Mouse (Mus musculus): ENCODE results near the gene Cdk9. TPM values are rescaled to one million over a fixed set of nuclear protein-coding genes. Genes with fewer than 3 reads are reported as not detected.
A peak's percentile ranks its signal among the peaks of the same experiment; 100 is the strongest.

Cdk9 gene
- polyA plus RNA-seq, 1 experiment: 89.9 TPM

DNA sequence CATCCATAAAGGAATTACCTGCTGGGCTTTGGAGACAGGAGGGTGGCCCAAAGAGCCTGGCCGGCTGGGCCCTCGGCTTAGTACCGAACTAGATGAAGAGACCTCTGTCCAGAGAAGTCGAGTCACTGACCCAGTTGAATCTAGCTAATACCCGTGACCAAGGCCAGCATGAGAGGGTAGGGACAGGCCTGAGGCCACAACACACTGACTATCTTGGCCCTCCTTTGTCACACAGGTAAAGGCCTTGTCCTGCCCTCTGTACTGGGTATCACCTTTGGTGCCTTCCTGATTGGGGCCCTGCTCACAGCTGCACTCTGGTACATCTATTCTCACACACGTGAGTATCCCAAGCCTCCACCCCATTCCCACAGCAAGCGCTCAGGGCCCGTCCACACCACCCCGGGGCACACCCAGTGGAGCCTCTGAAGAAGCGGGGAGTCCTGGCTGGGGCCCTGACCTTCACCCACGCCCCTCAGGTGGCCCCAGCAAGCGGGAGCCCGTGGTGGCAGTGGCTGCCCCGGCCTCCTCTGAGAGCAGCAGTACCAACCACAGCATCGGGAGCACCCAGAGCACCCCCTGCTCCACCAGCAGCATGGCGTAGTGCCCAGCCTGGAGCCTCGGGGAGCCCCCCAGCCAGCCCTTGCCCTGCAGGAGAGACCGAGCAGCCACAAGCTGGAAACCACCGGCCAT, 31.8 kb downstream of the Cdk9 start:
- Histone ChIP-seq H3K36me3 (ENCODE audit: control insufficient read depth, insufficient read depth, low read length) (peaks cover 19% of the 10 kb centered on the region; the same call in 1 of the 2 replicates), H3K27ac (ENCODE audit: insufficient read depth, low read depth, low read length) (no peak overlapping the region), H3K4me1 (ENCODE audit: control insufficient read depth, insufficient read depth, insufficient read length, low read length) (no peaks in the 10 kb centered on the region; the same call in 1 of the 2 replicates), H3K4me3 (ENCODE audit: low read depth, low read length) (no peak overlapping the region), H3K27me3 (ENCODE audit: control insufficient read depth, insufficient read depth, low read length) (no peaks in the 10 kb centered on the region)
- 70% methylated on average over 19 of the region's 19 CpGs for WGBS
- no peak for TF ChIP-seq POLR2A (IDR thresholded peaks at IDR 0.05; ENCODE audit: low read depth, low read length)
- no peak for TF ChIP-seq CTCF (IDR thresholded peaks at IDR 0.05; ENCODE audit: extremely low read depth, insufficient read length, insufficient replicate concordance, low read depth, low read length)

DNA sequence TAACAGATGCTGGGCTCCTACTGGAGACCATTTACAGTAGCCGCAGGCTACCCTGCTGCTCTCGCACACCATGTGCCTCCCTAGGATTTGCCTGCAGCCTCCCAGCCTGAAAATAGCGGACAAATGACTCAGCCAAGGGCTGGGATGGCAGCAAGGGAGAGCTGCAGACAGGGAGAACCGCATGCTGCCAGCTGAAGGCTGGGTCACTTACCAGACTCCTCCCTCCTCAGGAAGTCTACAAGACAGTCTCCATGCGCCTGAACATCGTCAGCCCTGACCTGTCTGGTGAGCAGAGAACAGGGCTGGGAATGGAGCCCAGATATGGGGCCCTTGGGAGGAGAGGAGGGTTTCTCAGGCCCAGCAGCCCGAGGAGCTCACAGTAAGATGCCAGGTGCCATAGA, 32.8 kb downstream of the Cdk9 start:
- Histone ChIP-seq H3K27me3 (ENCODE audit: control insufficient read depth, insufficient read depth, low read length) (no peaks in the 10 kb centered on the region), H3K36me3 (ENCODE audit: control insufficient read depth, insufficient read depth, low read length) (peaks cover 10% of the 10 kb centered on the region; the same call in 1 of the 2 replicates), H3K27ac (ENCODE audit: insufficient read depth, low read depth, low read length) (peak overlapping the region; percentile 30; the same call in 1 of the 2 replicates), H3K4me3 (ENCODE audit: low read depth, low read length) (no peak overlapping the region), H3K4me1 (ENCODE audit: control insufficient read depth, insufficient read depth, insufficient read length, low read length) (no peaks in the 10 kb centered on the region; the same call in 1 of the 2 replicates)
- no peak for TF ChIP-seq CTCF (IDR thresholded peaks at IDR 0.05; ENCODE audit: extremely low read depth, insufficient read length, insufficient replicate concordance, low read depth, low read length)
- TF ChIP-seq POLR2A (IDR thresholded peaks at IDR 0.05; ENCODE audit: low read depth, low read length): no peak
- 56% methylated on average over 7 of the region's 7 CpGs for WGBS

DNA sequence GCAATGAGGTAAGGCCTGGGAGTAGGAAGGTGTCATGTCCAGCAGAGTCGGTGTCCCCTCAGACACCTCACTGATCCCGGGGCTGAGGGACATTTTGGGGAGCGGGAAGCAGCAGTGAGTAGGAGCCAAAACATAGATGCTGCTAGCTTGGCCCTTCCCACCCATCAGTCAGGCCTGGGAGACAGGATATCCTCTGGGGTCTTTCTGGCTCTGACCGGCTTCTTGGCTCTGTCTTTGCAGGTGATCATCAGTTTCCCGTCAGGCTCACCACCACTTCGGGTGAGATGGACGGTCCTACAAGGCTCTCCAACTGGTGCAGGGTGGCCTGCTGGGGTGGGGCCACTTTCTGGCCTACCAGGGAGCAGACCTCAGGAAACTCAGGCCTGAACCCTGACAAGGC, 35.2 kb downstream of the Cdk9 start:
- WGBS: 90% methylated on average over 7 of the region's 7 CpGs
- H3K27me3 ChIP-seq (ENCODE audit: control insufficient read depth, insufficient read depth, low read length): no peaks in the 10 kb centered on the region
- TF ChIP-seq POLR2A (IDR thresholded peaks at IDR 0.05; ENCODE audit: low read depth, low read length): no peak
- TF ChIP-seq CTCF (IDR thresholded peaks at IDR 0.05; ENCODE audit: extremely low read depth, insufficient read length, insufficient replicate concordance, low read depth, low read length): no peak
- H3K36me3 ChIP-seq (ENCODE audit: control insufficient read depth, insufficient read depth, low read length): no peaks in the 10 kb centered on the region
- no peak overlapping the region for H3K27ac ChIP-seq (ENCODE audit: insufficient read depth, low read depth, low read length)
- H3K4me1 ChIP-seq (ENCODE audit: control insufficient read depth, insufficient read depth, insufficient read length, low read length): peaks cover 13% of the 10 kb centered on the region
- H3K4me3 ChIP-seq (ENCODE audit: low read depth, low read length): no peak overlapping the region

DNA sequence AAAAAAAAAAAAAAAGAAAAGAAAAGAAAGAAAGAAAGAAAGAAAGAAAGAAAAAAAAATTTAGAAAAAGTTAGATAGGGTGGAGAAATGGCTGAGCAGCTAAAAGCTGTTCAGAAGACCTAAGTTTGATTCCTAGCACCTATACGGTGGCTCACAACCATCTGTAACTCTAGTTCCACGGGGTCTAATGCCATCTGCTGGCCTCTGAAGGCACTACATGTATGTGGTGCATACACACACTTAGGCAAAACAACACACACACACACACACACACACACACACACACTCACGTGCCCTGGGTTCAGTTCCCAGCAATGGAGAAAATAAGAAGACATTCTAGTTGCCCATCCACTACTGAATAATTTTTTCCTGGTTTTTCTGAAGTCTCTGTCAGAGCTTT, 36.1 kb downstream of the Cdk9 start:
- Histone ChIP-seq H3K36me3 (ENCODE audit: control insufficient read depth, insufficient read depth, low read length) (no peaks in the 10 kb centered on the region), H3K4me1 (ENCODE audit: control insufficient read depth, insufficient read depth, insufficient read length, low read length) (peaks cover 14% of the 10 kb centered on the region), H3K4me3 (ENCODE audit: low read depth, low read length) (no peak overlapping the region), H3K27me3 (ENCODE audit: control insufficient read depth, insufficient read depth, low read length) (no peaks in the 10 kb centered on the region), H3K27ac (ENCODE audit: insufficient read depth, low read depth, low read length) (no peak overlapping the region)
- 95% methylated on average over 3 of the region's 3 CpGs for WGBS
- no peak for TF ChIP-seq CTCF (IDR thresholded peaks at IDR 0.05; ENCODE audit: extremely low read depth, insufficient read length, insufficient replicate concordance, low read depth, low read length)
- no peak for TF ChIP-seq POLR2A (IDR thresholded peaks at IDR 0.05; ENCODE audit: low read depth, low read length)

DNA sequence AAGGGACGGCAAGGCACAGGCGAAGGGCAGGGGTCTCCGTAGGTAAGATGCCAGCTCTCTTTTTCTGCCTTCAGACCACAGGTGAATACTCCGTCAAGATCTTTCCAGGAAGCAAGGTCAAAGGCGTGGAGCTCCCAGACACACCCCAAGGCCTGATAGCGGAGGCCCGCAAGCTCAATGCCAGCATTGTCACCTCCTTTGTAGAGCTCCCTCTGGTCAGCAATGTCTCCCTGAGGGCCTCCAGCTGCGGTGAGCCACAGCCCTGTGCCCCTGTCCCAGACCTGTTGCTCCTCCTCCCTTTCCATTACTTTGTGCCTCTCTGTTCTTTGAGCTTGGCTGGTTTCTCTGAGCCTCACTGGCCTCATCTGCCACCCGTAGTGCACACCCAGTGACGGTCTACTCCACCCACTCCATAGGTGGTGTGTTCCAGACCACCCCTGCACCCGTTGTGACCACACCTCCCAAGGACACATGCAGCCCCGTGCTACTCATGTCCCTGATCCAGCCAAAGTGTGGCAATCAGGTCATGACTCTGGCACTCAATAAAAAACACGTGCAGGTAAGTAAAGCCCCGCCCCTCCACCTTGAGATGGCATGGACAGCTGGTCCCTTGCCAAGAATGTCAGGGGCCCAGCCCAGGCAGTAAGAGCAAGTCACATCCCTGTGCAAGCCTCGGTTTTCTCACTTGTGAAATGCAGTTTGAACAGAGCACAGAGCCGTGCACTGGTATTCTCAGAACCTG, 39.5 kb downstream of the Cdk9 start:
- no peak for TF ChIP-seq CTCF (IDR thresholded peaks at IDR 0.05; ENCODE audit: extremely low read depth, insufficient read length, insufficient replicate concordance, low read depth, low read length)
- no peak for TF ChIP-seq POLR2A (IDR thresholded peaks at IDR 0.05; ENCODE audit: low read depth, low read length)
- Histone ChIP-seq H3K27ac (ENCODE audit: insufficient read depth, low read depth, low read length) (peak overlapping the region; percentile 67), H3K4me3 (ENCODE audit: low read depth, low read length) (peak overlapping the region; percentile 16), H3K27me3 (ENCODE audit: control insufficient read depth, insufficient read depth, low read length) (no peaks in the 10 kb centered on the region), H3K4me1 (ENCODE audit: control insufficient read depth, insufficient read depth, insufficient read length, low read length) (peaks cover 14% of the 10 kb centered on the region), H3K36me3 (ENCODE audit: control insufficient read depth, insufficient read depth, low read length) (no peaks in the 10 kb centered on the region)
- WGBS: 21% methylated on average over 16 of the region's 16 CpGs

DNA sequence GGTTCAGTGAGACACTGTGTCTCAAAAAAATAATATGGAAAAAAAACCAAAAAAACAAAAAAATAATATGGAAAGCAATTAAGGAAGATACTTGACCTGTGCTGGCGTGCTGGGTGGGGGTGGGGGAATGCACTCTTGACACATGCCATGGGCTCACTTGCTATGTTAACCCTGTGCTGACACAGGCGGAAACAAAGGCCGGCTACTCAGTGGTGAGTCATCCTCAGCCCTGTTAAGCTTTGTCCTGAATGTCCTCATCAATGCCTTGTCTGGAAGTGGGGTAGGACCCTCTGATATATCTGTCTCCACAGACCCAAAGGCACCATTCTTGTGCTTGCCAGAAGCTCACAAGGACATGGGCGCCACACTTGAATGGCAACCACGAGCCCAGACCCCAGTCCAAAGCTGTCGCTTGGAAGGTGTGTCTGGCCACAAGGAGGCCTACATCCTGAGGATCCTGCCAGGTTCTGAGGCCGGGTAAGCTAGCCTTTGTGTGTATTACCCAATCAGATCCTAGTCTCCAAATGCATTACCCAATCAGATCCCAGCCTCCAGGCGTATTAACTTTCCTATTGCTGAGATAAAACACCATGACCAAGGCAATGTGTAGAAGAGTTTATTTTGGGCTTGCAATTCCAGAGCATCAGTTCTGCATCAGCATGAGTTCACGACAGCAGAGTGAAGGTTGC, 40.8 kb downstream of the Cdk9 start:
- H3K36me3 ChIP-seq (ENCODE audit: control insufficient read depth, insufficient read depth, low read length): no peaks in the 10 kb centered on the region
- WGBS: 85% methylated on average over 9 of the region's 9 CpGs
- no peaks in the 10 kb centered on the region for H3K27me3 ChIP-seq (ENCODE audit: control insufficient read depth, insufficient read depth, low read length)
- no peak overlapping the region for H3K27ac ChIP-seq (ENCODE audit: insufficient read depth, low read depth, low read length)
- peaks cover 14% of the 10 kb centered on the region for H3K4me1 ChIP-seq (ENCODE audit: control insufficient read depth, insufficient read depth, insufficient read length, low read length)
- TF ChIP-seq POLR2A (IDR thresholded peaks at IDR 0.05; ENCODE audit: low read depth, low read length): no peak
- no peak for TF ChIP-seq CTCF (IDR thresholded peaks at IDR 0.05; ENCODE audit: extremely low read depth, insufficient read length, insufficient replicate concordance, low read depth, low read length)
- H3K4me3 ChIP-seq (ENCODE audit: low read depth, low read length): no peak overlapping the region

DNA sequence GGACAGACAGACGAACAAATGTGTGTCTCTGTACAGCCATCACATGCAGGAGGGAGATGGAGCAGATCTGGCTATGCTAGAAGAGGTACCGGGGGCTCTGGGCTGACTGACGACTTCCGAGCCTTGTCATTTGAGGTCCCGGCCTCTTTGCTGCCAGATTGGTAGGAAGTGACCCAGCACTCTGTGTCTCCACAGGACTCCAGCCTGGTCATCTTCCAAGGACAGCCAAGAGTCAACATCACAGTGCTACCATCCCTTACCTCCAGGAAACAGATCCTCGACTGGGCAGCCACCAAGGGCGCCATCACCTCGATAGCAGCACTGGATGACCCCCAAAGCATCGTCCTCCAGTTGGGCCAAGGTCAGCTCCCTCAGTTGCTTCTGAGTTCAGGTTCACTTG, 41.7 kb downstream of the Cdk9 start:
- WGBS: 84% methylated on average over 9 of the region's 9 CpGs
- no peaks in the 10 kb centered on the region for H3K36me3 ChIP-seq (ENCODE audit: control insufficient read depth, insufficient read depth, low read length)
- H3K27ac ChIP-seq (ENCODE audit: insufficient read depth, low read depth, low read length): no peak overlapping the region
- H3K27me3 ChIP-seq (ENCODE audit: control insufficient read depth, insufficient read depth, low read length): no peaks in the 10 kb centered on the region
- H3K4me1 ChIP-seq (ENCODE audit: control insufficient read depth, insufficient read depth, insufficient read length, low read length): peaks cover 14% of the 10 kb centered on the region
- H3K4me3 ChIP-seq (ENCODE audit: low read depth, low read length): no peak overlapping the region
- TF ChIP-seq POLR2A (IDR thresholded peaks at IDR 0.05; ENCODE audit: low read depth, low read length) (no peak), CTCF (IDR thresholded peaks at IDR 0.05; ENCODE audit: extremely low read depth, insufficient read length, insufficient replicate concordance, low read depth, low read length) (no peak)

All from small intestine, adult 2 months (tissue).